In genomic region chr2:118061291-118061690, GRCm38 (mm10) we compare ENCODE assay signal across 19 mouse cellular contexts. TPM values are rescaled to one million over a fixed set of nuclear protein-coding genes. Genes with fewer than 3 reads are reported as not detected.
A peak's percentile ranks its signal among the peaks of the same experiment; 100 is the strongest.
DNase-seq lines count a peak whose midpoint lies in the region; ATAC-seq lines count a peak whose summit lies in the region.
"Had no signal": no experiment of that assay in that cellular context is flagged by ENCODE, and none has a peak within 500 bp of the region (broad histone marks: within the 10 kb centered on the region; RNA-seq: fewer than 3 reads in every experiment).

No protein-coding gene starts in this region.

- no peaks in the 10 kb centered on the region for H3K36me3 ChIP-seq in heart, embryonic 10.5 days
- H3K36me3 ChIP-seq: embryonic facial prominence, embryonic 10.5 days; hindbrain, embryonic 12.5 days; liver, embryonic 12.5 days; neural tube, embryonic 15.5 days had no signal

- 0 out of 2 replicates have a peak, but pooled peaks cover 3% of the 10 kb centered on the region for H3K4me1 ChIP-seq in heart, embryonic 10.5 days
- H3K4me1 ChIP-seq: embryonic facial prominence, embryonic 10.5 days; hindbrain, embryonic 12.5 days; neural tube, embryonic 15.5 days had no signal

- H3K9me3 ChIP-seq in heart, embryonic 10.5 days, result no peaks in the 10 kb centered on the region
- H3K9me3 ChIP-seq: embryonic facial prominence, embryonic 10.5 days; hindbrain, embryonic 12.5 days; liver, embryonic 12.5 days; neural tube, embryonic 15.5 days had no signal

- H3K27me3 ChIP-seq in heart, embryonic 10.5 days (ENCODE audit: insufficient read depth, poor library complexity, severe bottlenecking), result no peaks in the 10 kb centered on the region
- H3K27me3 ChIP-seq: hindbrain, embryonic 12.5 days; liver, embryonic 12.5 days; neural tube, embryonic 15.5 days had no signal

- DNase-seq in frontal cortex, postnatal 25 days (ENCODE audit: low spot score in 2 of 2), result no peak
- peak; percentile 61 to 77 for DNase-seq in right cerebral cortex, postnatal 10 days (ENCODE audit: low spot score in 2 of 2)
- no peak for DNase-seq in right cerebral cortex, postnatal 14 days
- DNase-seq in layer of hippocampus, postnatal 36 days, result peak; percentile 10 to 19
- DNase-seq in heart, embryonic 10.5 days (ENCODE audit: low spot score), result no peak
- no peak for DNase-seq in kidney, adult 8-10 months
- DNase-seq: adrenal gland, adult 8-10 months; B cell, adult 2 months; cerebellum, postnatal 25 days; heart, adult 2 months; kidney, postnatal 14 days had no signal

- peak; percentile 70 for ATAC-seq in frontal cortex, adult (ENCODE audit: low TSS enrichment)
- ATAC-seq in activated CD4-positive, CD25-positive, alpha-beta regulatory T cell, adult 4 months, result no peak
- ATAC-seq: intestine, postnatal 0 days; liver, embryonic 12.5 days had no signal

- no peak overlapping the region for H3K4me3 ChIP-seq in heart, embryonic 10.5 days
- H3K4me3 ChIP-seq: embryonic facial prominence, embryonic 10.5 days; erythroblast, embryonic 14.5 days; heart, adult 2 months; hindbrain, embryonic 12.5 days; liver, embryonic 12.5 days; neural tube, embryonic 15.5 days had no signal

- no peak overlapping the region for H3K27ac ChIP-seq in heart, embryonic 10.5 days
- H3K27ac ChIP-seq: embryonic facial prominence, embryonic 10.5 days; heart, adult 2 months; hindbrain, embryonic 12.5 days; liver, embryonic 12.5 days; neural tube, embryonic 15.5 days had no signal

- 62% methylated on average over 5 of the region's 5 CpGs for WGBS in heart, embryonic 10.5 days

RNA-seq across cellular contexts. Expression of gene Thbs1, which starts 50.4 kb away (rescaled TPM):
- 1 to 10 TPM; 1.9 to 2.7 TPM for total RNA-seq in layer of hippocampus, postnatal 36 days (2021)
- 37.8 and 47.0 TPM in 2 replicates for polyA plus RNA-seq in heart, embryonic 10.5 days (2016; fragmentation: Nextera tagmentation; extraction: Ambion mirVana)
- not detected for polyA plus RNA-seq in activated CD4-positive, CD25-positive, alpha-beta regulatory T cell, adult 4 months (2017; shearing (Covaris generic))

Comparison
In these comparisons a context has a peak if more than half of its experiments do, and no peak if none do; other contexts are left out.
1. DNase-seq: peak in right cerebral cortex, postnatal 10 days (2 of 2) and layer of hippocampus, postnatal 36 days (2 of 2); none in frontal cortex, postnatal 25 days (0 of 2), right cerebral cortex, postnatal 14 days (single experiment), heart, embryonic 10.5 days (single experiment) and kidney, adult 8-10 months (0 of 2).
2. RNA of gene Thbs1, which starts 50.4 kb away (polyA plus RNA-seq): 37.8 to 47.0 TPM in heart, embryonic 10.5 days; not detected in activated CD4-positive, CD25-positive, alpha-beta regulatory T cell, adult 4 months; every median in the first group is over 10 times any median in the second.